Mouse (Mus musculus) brain, embryonic 14.5 days (tissue): ENCODE measurements around the gene Il18bp.
"Not testable (repeated sequence)": the region's sequence is repeated elsewhere in the genome, so short reads cannot be mapped to it uniquely, and the experiment has no call there.

ENCODE experiments used
- CTCF ChIP-seq: fragments of 200-500 bp; IDR thresholded peaks from 2 replicates; pipeline ENCODE4 v1.5.1; 2012; ENCODE audit warnings: inconsistent platforms, mild to moderate bottlenecking, moderate library complexity, borderline replicate concordance; ENCODE audit not compliant: insufficient read depth, insufficient read length; ENCODE audit errors: extremely low read depth
- POLR2A ChIP-seq: fragments of 200-500 bp; IDR thresholded peaks from 2 replicates; pipeline ENCODE4 v1.6.1; 2012; ENCODE audit warnings: mild to moderate bottlenecking, inconsistent platforms, borderline replicate concordance; ENCODE audit not compliant: poor library complexity, insufficient read depth, insufficient read length, severe bottlenecking; ENCODE audit errors: extremely low read depth

DNA sequence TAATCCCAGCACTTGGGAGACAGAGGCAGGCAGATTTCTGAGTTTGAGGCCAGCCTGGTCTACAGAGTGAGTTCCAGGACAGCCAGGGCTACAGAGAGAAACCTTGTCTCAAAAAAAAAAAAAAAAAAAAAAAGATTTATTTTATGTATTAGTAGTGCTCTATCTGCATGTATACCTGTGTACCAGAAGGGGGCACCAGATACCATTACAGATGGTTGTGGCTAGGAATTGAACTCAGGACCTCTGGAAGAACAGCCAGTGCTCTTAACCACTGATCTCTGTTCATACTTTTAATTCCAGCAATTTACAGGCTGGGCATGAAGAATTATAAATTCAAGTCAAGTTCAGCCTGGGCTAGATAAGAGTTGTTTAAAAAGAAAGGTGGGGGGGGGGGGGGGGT is 30.0 kb upstream of the Il18bp start:
- TF ChIP-seq POLR2A, CTCF: not testable (repeated sequence)
